Mouse (Mus musculus): Measurements from ENCODE around the gene Abhd14a.

The Abhd14a gene

DNA sequence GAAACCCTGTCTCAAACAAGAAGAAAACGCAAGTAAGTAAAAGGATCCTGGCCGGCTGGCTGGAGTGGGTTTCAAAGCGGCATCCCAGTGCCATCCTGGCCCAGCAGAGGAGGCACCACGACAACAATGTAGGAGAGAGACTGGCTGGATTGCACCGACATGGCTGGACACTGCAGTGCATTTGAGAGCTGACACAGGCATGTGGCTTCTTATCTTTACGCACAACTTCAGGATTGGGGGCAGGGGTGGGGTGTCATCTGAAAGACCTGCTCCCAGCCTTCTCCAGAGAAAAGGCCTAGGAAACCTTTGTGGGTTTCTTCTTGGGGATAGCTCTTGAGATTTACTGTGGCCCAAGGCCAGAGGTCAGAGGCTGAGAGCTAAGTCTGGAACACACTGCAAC, 35.7 kb downstream of the Abhd14a start:
- DNase-seq (ENCODE audit: low spot score in 2 of 2): no peak

DNA sequence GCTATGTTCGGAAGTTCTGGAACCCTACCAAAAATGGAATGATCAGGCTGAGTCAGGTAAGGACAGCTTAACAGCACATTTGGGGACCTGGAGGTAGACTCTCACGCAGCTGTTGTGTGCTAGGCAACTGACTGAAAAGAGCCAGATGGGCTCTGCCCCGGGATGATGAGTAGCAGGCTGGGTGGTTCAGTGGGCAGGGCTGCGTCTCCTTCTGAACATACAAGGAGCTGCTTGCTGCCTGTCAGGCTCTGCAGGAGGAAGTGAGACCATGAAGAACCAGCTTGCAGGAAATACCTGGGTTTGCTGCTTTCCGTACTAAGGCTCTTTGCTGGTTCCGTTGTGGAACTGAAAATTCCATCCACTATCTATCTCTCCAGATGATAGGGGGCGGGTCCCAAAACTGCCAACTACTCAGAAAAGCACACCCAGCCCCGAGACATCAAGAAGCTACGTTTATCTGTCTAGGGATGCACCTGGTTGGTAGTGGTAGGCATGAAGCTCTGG, 36.3 kb downstream of the Abhd14a start:
- DNase-seq (ENCODE audit: low spot score in 2 of 2): peak in 1 of 2 experiments; percentile 76

DNA sequence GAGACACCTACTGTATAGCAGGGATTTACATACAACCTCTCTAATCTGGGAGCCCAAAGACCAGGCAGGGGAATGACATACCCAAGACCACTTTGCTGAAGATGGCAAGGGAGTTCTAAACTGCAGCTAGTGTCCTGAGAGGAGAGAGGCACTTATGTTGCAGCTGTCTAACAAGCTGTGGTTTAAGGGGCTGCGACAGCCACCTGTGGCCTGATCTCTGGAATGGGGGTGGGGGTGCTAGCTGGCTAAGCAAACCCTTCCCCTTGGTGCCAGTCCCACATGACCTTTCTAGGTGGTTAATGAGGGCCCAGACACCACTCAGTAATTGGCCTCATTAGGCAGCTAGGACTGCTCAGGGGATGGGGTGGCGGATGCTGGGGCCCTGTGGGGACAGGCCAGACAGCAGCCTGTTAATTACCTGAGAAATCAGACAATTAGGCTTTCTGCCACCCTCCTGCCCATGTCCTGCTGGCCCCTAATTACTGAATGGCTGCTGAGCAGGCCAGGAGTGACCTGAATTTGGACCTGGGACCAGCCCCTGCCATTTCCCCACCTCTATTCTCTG, 37.3 kb downstream of the Abhd14a start:
- no peak for DNase-seq (ENCODE audit: low spot score in 2 of 2)

GRCm38 (mm10) chr9:106409096-106409495, 38.4 kb downstream of the Abhd14a start:
- DNase-seq (ENCODE audit: low spot score in 2 of 2): no peak

- DNase-seq (ENCODE audit: low spot score in 2 of 2): peak in 1 of 2 experiments; percentile 62
These were observed 40.9 kb downstream of the Abhd14a start for GRCm38 (mm10) chr9:106406443-106407078.

DNA sequence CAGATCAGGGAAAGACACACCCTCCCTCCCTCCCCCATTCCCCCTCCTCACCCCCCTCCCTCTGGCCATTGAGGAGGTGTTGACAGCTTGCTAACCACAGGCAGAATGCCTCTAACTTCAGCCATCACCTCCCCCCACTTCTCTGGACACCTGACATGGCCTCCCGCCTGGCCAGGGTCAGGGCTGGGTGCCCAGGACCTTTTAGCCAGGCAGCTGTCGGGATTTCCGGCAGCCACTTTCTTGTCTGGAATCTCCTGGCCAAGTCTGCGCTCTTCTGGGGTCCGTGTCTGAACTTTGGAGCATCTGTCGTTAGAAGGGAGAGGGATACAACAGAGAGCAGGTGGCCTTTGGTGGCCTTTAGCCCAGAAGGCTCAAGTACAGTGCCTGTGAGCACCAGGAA, 42.2 kb downstream of the Abhd14a start:
- DNase-seq (ENCODE audit: low spot score in 2 of 2): no peak

GRCm38 (mm10) chr9:106402607-106403375, 44.7 kb downstream of the Abhd14a start:
- peak in 1 of 2 experiments; percentile 60 for DNase-seq (ENCODE audit: low spot score in 2 of 2)

GRCm38 (mm10) chr9:106402149-106402548, 45.3 kb downstream of the Abhd14a start:
- DNase-seq (ENCODE audit: low spot score in 2 of 2): no peak

DNA sequence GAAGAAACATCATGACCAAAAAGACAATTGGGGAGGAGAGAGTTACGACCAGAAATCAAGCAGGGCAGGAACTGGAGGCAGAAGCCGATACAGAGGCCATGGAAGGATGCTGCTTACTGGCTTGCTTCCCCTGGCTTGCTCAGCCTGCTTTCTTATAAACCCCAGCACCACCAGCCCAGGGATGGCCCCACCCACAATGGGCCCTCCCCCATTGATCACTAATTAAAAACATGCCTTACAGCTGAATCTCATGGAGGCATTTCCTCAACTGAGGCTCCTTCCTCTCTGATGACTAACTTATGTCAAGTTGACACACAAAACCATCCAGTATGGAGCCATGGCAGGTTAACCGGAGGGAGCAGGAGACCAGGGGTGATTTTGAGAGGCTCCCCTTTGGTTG, 47.7 kb downstream of the Abhd14a start:
- DNase-seq (ENCODE audit: low spot score in 2 of 2): no peak

GRCm38 (mm10) chr9:106398667-106399311, 48.7 kb downstream of the Abhd14a start:
- DNase-seq (ENCODE audit: low spot score in 2 of 2): no peak

- no peak for DNase-seq (ENCODE audit: low spot score in 2 of 2)
These were observed 49.7 kb downstream of the Abhd14a start for GRCm38 (mm10) chr9:106397733-106398132.

DNA sequence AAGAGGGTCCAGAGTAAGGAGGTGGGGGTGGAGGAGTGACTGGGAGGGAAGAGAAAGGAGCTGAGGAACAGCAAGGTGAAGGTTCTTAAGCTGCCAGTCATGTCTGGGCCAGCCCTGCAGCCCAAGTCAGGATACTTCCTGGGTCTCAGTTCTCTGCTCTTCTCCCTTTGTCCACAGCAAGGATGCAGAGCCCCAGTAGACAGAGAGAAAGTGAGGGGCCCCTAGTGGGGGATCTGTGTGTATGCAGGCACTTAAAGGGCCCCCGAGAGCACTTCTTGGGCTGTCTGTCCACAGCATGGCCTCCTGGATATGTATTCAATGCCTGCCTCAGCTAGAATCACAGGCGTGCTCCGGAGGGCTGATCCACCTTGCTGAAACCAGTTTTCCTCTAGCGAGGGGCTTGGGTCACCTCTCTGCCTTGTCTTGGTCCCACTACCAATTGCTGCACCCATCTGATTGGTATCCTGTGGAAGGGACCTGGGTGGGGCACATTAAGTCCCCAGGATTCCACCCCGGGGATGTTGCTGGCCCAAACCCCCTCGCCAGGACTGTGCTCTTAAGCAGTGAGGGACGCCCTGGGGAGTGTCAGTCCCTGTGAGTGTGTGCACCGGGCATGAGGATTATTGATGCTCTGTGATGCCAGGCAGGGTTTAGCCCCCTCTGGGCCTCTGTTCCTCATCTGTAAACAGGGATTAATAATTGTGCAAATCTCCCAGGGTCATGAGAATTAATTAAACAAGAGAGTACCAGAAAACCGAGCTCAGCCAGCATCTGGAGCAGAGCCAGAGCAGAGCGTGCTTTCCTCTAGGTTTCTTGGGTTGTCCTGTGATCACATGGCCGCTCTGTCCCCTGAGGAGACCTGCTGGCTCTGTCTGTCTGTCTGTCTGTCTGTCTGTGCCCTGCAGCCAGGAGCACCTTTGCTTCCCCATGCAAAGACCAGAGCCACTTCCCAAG, 52.6 kb downstream of the Abhd14a start:
- DNase-seq (ENCODE audit: low spot score in 2 of 2): no peak

- no peak for DNase-seq (ENCODE audit: low spot score in 2 of 2)
These were observed 53.9 kb downstream of the Abhd14a start for GRCm38 (mm10) chr9:106393548-106393947.

DNA sequence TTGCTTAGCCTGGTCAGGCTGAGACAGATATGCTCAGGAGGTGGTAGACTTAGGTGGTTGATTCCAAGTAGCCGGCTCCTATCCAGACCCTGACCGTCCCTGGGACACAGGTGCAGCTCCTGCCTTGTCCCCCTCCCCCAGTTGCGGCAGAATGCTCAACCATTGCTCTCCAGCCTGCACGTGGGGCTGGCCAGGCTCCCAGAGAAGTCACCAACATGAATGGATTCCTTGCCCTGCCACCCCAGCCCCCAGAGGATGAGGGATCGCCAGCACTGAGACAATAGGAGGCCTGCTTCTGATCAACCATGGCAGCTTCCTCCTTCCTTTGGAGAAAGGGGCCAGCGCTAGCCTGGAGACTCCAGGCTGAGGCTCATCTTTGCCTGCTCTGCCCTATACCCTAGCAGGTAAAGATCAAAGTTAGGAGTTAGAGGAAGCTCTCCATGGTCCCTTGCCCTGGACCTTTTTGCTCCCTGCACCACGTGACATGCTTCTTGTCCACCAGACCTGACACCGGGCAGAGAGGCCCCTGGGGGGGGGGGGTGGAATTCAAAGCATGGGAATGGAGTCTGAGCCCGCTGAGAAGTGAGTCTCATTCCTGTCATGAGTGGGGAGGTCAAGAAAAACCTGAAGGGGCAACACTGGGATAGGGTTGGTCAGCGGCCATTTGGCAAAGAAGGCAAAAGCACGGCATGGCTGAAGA, 54.5 kb downstream of the Abhd14a start:
- DNase-seq (ENCODE audit: low spot score in 2 of 2): no peak
